Mouse (Mus musculus) heart, embryonic 11.5 days (tissue): ENCODE results near the gene Omp. TPM values are rescaled to one million over a fixed set of nuclear protein-coding genes. Genes with fewer than 3 reads are reported as not detected.

ENCODE experiments used
- ATAC-seq: fragments of 200-750 bp; cut with Nextera tagmentation; replicated peaks from 2 replicates; pipeline ENCODE4 v1.8.0; 2017; ENCODE audit warnings: moderate library complexity; ENCODE audit not compliant: insufficient number of reproducible peaks, low FRiP score, low TSS enrichment
- H3K27ac ChIP-seq: fragments of 300-500 bp; sonication (generic); 2 replicates; pipeline ENCODE4 v1.5.1; 2014; ENCODE audit warnings: mild to moderate bottlenecking, low read depth, low read length
- H3K27me3 ChIP-seq: fragments of 300-500 bp; sonication (generic); 2 replicates; pipeline ENCODE4 v1.6.1; 2014; ENCODE audit warnings: mild to moderate bottlenecking, low read length, mixed read lengths; ENCODE audit not compliant: control insufficient read depth, insufficient read depth
- H3K36me3 ChIP-seq: fragments of 300-500 bp; sonication (generic); 2 replicates; pipeline ENCODE4 v1.6.1; 2014; ENCODE audit warnings: mild to moderate bottlenecking, low read length, moderate library complexity, mixed read lengths; ENCODE audit not compliant: control insufficient read depth, insufficient read depth
- H3K4me1 ChIP-seq: fragments of 300-500 bp; sonication (generic); 2 replicates; pipeline ENCODE4 v1.6.1; 2014; ENCODE audit warnings: low read length; ENCODE audit not compliant: control insufficient read depth, insufficient read depth
- H3K4me2 ChIP-seq: fragments of 300-500 bp; sonication (generic); 2 replicates; pipeline ENCODE4 v1.6.1; 2014; ENCODE audit warnings: mild to moderate bottlenecking, moderate library complexity
- H3K4me3 ChIP-seq: fragments of 300-500 bp; sonication (generic); 2 replicates; pipeline ENCODE4 v1.5.1; 2014; ENCODE audit warnings: low read depth, low read length
- H3K9ac ChIP-seq: fragments of 300-500 bp; sonication (generic); 2 replicates; pipeline ENCODE4 v1.6.1; 2014; ENCODE audit warnings: mild to moderate bottlenecking, low read depth, low read length, moderate library complexity
- H3K9me3 ChIP-seq: fragments of 300-500 bp; sonication (generic); replicated peaks from 2 replicates; pipeline ENCODE4 v1.6.1; 2016; ENCODE audit warnings: low read length; ENCODE audit not compliant: control insufficient read depth
- WGBS: fragments of 180-500 bp; shearing (Covaris S2); extraction: QIAGEN DNeasy Blood & Tissue Kit; methylation state at CpG from one replicate; pipeline ENCODE4 v1.1.7; 2014; ENCODE audit not compliant: insufficient replicate concordance; 5-methylcytosine and 5-hydroxymethylcytosine counted together
- polyA plus RNA-seq: library from polyadenylated mRNA; unstranded; fragments of >200 nt; fragmentation: Nextera tagmentation; extraction: Ambion mirVana; gene quantifications from 2 replicates; pipeline ENCODE4 v1.2.1, GENCODE M21; 2014

Gene Omp
- polyA plus RNA-seq: 0.37 and 0.47 TPM in 2 replicates

DNA sequence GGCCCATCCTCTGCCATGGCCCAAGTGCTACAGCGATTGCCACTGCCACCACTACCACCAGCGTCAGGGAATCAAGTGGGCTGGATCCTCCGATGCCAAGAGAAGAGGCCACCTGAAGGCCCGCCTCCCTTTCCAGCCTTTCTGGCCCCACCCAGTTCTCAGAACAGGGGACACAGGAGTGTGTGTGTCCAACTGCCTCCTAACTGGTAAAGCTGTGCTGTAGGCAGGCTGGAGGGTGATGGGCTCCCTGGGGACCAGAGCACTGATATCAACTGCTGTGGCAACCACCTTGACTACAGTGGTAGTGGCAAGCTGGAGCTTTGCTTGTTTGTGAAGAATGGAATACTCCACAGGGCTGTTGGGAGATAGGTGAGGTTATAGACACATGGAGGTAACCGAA is at the start of gene Omp:
Gene Omp (minus strand): TSS at position 101 of the 400 bp plus-strand sequence.
- no peak within 1 kb of the TSS for H3K27ac ChIP-seq
- no peaks in the 10 kb centered on the region; the same call in 1 of the 2 replicates for H3K27me3 ChIP-seq
- no peak within 1 kb of the TSS for H3K9ac ChIP-seq
- no peaks in the 10 kb centered on the region for H3K9me3 ChIP-seq
- peaks cover 30% of the 10 kb centered on the region for H3K4me1 ChIP-seq
- ATAC-seq: no peak
- no peak within 1 kb of the TSS for H3K4me3 ChIP-seq
- no peak within 1 kb of the TSS for H3K4me2 ChIP-seq
- H3K36me3 ChIP-seq: no peaks in the 10 kb centered on the region
- WGBS: 87% methylated on average over 5 of the region's 5 CpGs

DNA sequence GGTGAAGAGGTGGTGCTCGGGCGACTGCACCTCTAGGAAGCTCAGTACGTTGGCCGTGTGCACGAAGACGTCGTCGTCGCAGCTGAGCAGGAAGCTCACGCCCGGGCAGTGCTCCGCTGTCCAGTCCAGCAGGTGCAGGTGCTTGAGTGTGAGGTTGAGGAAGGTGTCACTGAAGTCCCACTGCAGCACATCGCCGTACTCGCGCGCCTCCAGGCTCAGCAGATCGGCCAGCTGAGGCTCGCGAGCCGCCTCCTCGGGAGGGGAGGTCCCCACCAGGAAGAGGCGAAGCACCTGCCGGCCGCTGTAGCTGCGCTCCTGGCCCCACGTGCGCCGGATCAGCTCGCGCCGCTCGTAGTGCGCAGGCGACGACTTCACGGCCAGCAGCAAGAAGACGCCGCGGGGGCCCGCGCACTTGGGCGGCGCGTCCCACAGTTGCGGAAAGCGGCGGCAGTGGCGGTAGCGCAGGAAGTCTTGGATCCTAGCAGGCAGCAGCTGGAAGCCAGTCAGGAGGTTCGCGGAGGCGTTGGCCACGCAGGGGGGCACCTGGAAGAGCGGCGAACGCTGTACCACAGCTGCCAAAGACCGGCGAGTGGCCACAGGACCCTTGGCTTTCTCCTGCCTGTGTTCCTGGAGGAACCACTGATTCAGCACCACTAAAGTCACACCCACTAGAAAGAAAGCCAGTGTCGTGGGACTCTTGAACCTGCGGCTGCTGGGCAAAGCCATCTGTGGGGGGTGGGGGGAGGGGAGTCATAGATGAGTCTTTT is 48.9 kb upstream of the Omp start:
- Histone ChIP-seq H3K27ac (no peak overlapping the region), H3K4me1 (peaks cover 13% of the 10 kb centered on the region), H3K36me3 (no peaks in the 10 kb centered on the region), H3K4me2 (peak overlapping the region; percentile 81), H3K9me3 (no peaks in the 10 kb centered on the region), H3K27me3 (peaks cover 57% of the 10 kb centered on the region), H3K9ac (0 out of 2 replicates have a peak overlapping the region, but pooled peaks have one; percentile 28), H3K4me3 (peak overlapping the region; percentile 43)
- ATAC-seq: no peak
- 2% methylated on average over 61 of the region's 61 CpGs for WGBS

GRCm38 (mm10) chr7:98193515-98194025 is 48.3 kb upstream of the Omp start:
- Histone ChIP-seq H3K36me3 (no peaks in the 10 kb centered on the region), H3K9me3 (no peaks in the 10 kb centered on the region), H3K27me3 (peaks cover 54% of the 10 kb centered on the region), H3K4me3 (peak overlapping the region; percentile 43), H3K9ac (no peak overlapping the region), H3K27ac (no peak overlapping the region), H3K4me1 (peaks cover 13% of the 10 kb centered on the region), H3K4me2 (peak overlapping the region; percentile 81)
- ATAC-seq: no peak
- 9% methylated on average over 36 of the region's 36 CpGs for WGBS

GRCm38 (mm10) chr7:98191571-98192250 is 46.4 kb upstream of the Omp start:
- ATAC-seq: no peak; the same call in 1 of the 2 replicates
- Histone ChIP-seq H3K9ac (no peak overlapping the region), H3K4me1 (peaks cover 13% of the 10 kb centered on the region), H3K9me3 (no peaks in the 10 kb centered on the region), H3K27me3 (peaks cover 51% of the 10 kb centered on the region), H3K36me3 (no peaks in the 10 kb centered on the region), H3K4me2 (no peak overlapping the region), H3K27ac (no peak overlapping the region), H3K4me3 (no peak overlapping the region)
- WGBS: 59% methylated on average over 17 of the region's 17 CpGs

DNA sequence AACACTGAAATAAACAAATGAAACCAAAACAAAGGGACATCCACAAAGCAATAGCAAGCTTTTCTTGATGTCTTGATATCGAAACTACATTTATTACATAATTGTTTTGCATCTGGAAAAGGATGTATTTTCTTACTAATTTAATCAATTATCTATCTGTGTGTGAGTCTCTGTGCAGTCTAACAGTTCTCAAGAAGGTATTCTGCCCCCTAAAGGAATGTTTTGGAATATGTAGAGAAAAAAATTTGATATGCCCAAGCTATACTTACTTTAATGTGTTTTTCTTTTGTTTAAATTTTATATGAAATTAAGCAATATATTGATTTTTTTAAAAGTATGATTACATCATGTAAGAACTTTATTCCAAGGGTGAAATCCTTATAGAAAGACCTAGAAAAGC is 45.3 kb upstream of the Omp start:
- Histone ChIP-seq H3K4me2 (no peak overlapping the region), H3K27me3 (peaks cover 40% of the 10 kb centered on the region), H3K27ac (no peak overlapping the region), H3K36me3 (no peaks in the 10 kb centered on the region), H3K4me1 (peaks cover 13% of the 10 kb centered on the region), H3K4me3 (no peak overlapping the region), H3K9me3 (no peaks in the 10 kb centered on the region), H3K9ac (no peak overlapping the region)
- 78% methylated on average over 1 of the region's 1 CpGs for WGBS
- ATAC-seq: no peak

DNA sequence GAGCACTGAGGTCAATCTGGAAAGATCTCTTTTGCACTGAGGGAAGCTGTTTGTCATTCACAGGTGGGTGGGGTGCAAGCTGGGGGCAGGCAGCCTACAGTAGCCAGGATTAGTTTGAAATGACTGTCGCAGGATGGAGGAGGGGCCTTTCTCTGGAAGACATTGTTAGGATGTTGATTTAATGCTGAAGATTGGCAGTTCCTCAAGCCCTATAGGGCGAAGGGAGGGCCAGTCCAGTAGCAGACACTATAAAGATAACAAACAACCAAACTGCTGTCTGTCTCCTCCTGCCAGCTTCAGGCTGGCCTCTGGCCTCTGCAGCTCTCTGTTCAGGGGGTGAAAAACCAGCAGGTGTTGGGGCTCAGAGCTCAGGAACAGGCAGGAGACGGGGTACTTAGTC is 44.4 kb upstream of the Omp start:
- H3K36me3 ChIP-seq: no peaks in the 10 kb centered on the region
- ATAC-seq: no peak
- H3K4me3 ChIP-seq: no peak overlapping the region
- no peak overlapping the region for H3K27ac ChIP-seq
- H3K9me3 ChIP-seq: no peaks in the 10 kb centered on the region
- H3K27me3 ChIP-seq: peaks cover 31% of the 10 kb centered on the region
- peaks cover 13% of the 10 kb centered on the region for H3K4me1 ChIP-seq
- 26% methylated on average over 3 of the region's 3 CpGs for WGBS
- no peak overlapping the region for H3K9ac ChIP-seq
- H3K4me2 ChIP-seq: no peak overlapping the region

- no peak for ATAC-seq
- Histone ChIP-seq H3K36me3 (no peaks in the 10 kb centered on the region), H3K27me3 (peaks cover 21% of the 10 kb centered on the region), H3K9ac (no peak overlapping the region), H3K4me3 (no peak overlapping the region), H3K27ac (no peak overlapping the region), H3K4me2 (no peak overlapping the region), H3K9me3 (no peaks in the 10 kb centered on the region), H3K4me1 (peaks cover 6% of the 10 kb centered on the region)
- WGBS: 87% methylated on average over 2 of the region's 2 CpGs
These were observed 43.4 kb upstream of the Omp start for GRCm38 (mm10) chr7:98188680-98189079.

- ATAC-seq: no peak
These were observed 42.9 kb upstream of the Omp start for GRCm38 (mm10) chr7:98188238-98188637.

More at GRCm38 (mm10) chr7:98188238-98188637, 42.9 kb upstream of the Omp start:
- H3K4me2 ChIP-seq: no peak overlapping the region
- no peak overlapping the region for H3K4me3 ChIP-seq
- no peak overlapping the region for H3K9ac ChIP-seq
- H3K9me3 ChIP-seq: no peaks in the 10 kb centered on the region
- WGBS: 92% methylated on average over 2 of the region's 2 CpGs
- no peaks in the 10 kb centered on the region for H3K36me3 ChIP-seq
- no peak overlapping the region for H3K27ac ChIP-seq
- peaks cover 2% of the 10 kb centered on the region; the same call in 1 of the 2 replicates for H3K4me1 ChIP-seq
- H3K27me3 ChIP-seq: peaks cover 16% of the 10 kb centered on the region
